Mouse (Mus musculus) intestine, postnatal 0 days (tissue): ENCODE measurements around the gene Orm2. TPM values are rescaled to one million over a fixed set of nuclear protein-coding genes. Genes with fewer than 3 reads are reported as not detected.
A peak's percentile ranks its signal among the peaks of the same experiment; 100 is the strongest.

Experiments used
- ATAC-seq: fragments of 200-750 bp; cut with Nextera tagmentation; 2 replicates; pipeline ENCODE4 v1.8.0; 2017; ENCODE audit warnings: mild to moderate bottlenecking, moderate TSS enrichment, moderate library complexity
- H3K27ac ChIP-seq: fragments of 300-500 bp; sonication (generic); 2 replicates; pipeline ENCODE4 v1.5.1; 2014; ENCODE audit warnings: mild to moderate bottlenecking, low read depth, low read length, moderate library complexity
- H3K27me3 ChIP-seq: fragments of 300-500 bp; sonication (generic); replicated peaks from 2 replicates; pipeline ENCODE4 v1.6.1; 2014; ENCODE audit warnings: low read length, mixed read lengths; ENCODE audit not compliant: control insufficient read depth, insufficient read depth
- H3K36me3 ChIP-seq: fragments of 300-500 bp; sonication (generic); 2 replicates; pipeline ENCODE4 v1.6.1; 2014; ENCODE audit warnings: mild to moderate bottlenecking, moderate library complexity; ENCODE audit not compliant: control insufficient read depth, insufficient read depth
- H3K4me1 ChIP-seq: fragments of 300-500 bp; sonication (generic); replicated peaks from 2 replicates; pipeline ENCODE4 v1.6.1; 2014; ENCODE audit warnings: antibody characterized with exemption, low read length, mixed read lengths; ENCODE audit not compliant: control insufficient read depth, insufficient read depth
- H3K4me2 ChIP-seq: fragments of 300-500 bp; sonication (generic); replicated peaks from 2 replicates; pipeline ENCODE4 v1.6.1; 2014; ENCODE audit warnings: low read depth, mild to moderate bottlenecking, moderate library complexity
- H3K4me3 ChIP-seq: fragments of 300-500 bp; sonication (generic); 2 replicates; pipeline ENCODE4 v1.5.1; 2014; ENCODE audit warnings: low read depth, low read length
- H3K9ac ChIP-seq: fragments of 300-500 bp; sonication (generic); 2 replicates; pipeline ENCODE4 v1.6.1; 2014; ENCODE audit warnings: mild to moderate bottlenecking, low read depth, low read length
- H3K9me3 ChIP-seq: fragments of 300-500 bp; sonication (generic); 2 replicates; pipeline ENCODE4 v1.6.1; 2016; ENCODE audit warnings: mixed run types; ENCODE audit not compliant: control insufficient read depth
- CTCF ChIP-seq: sonication (generic); IDR thresholded peaks from 2 replicates; pipeline ENCODE4 v1.5.1; 2016; ENCODE audit warnings: low read depth, mild to moderate bottlenecking, control low read depth, antibody characterized with exemption, moderate library complexity
- WGBS: fragments of 180-500 bp; shearing (Covaris S2); extraction: QIAGEN DNeasy Blood & Tissue Kit; methylation state at CpG from one replicate; pipeline ENCODE4 v1.1.7; 2014; 5-methylcytosine and 5-hydroxymethylcytosine counted together
- polyA plus RNA-seq: library from polyadenylated mRNA; unstranded; fragments of >200 nt; fragmentation: Nextera tagmentation; extraction: Ambion mirVana; gene quantifications from 2 replicates; pipeline ENCODE4 v1.2.1, GENCODE M21; 2015

Orm2 gene
- polyA plus RNA-seq, 1 experiment from 2014 or later, result not detected

DNA sequence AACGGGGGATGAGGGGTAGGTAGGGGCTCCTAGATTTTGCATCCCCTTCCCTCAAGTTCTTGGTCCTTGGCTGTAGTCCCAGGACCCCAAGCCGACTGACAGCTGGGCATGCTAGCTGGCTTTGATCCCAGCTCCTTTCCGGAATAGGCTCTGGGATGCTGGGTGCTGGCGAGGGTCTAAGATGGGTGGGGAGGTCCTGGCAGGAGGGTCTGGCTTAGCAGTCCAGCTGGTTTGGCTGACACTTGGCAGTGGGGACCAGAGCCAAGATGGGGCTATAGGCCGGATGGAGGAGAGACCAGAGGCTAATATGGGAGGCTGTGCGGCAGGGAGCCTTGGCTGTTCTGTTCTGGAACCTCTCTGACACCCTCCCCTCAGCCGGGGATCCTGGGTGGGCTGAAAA is 46.0 kb downstream of the Orm2 start:
- ATAC-seq, result no peak
- 53% methylated on average over 7 of the region's 7 CpGs for WGBS
- H3K9ac ChIP-seq, result no peak overlapping the region
- 0 out of 2 replicates have a peak, but pooled peaks cover 3% of the 10 kb centered on the region for H3K27me3 ChIP-seq
- H3K9me3 ChIP-seq, result no peaks in the 10 kb centered on the region
- no peaks in the 10 kb centered on the region for H3K36me3 ChIP-seq
- H3K4me1 ChIP-seq, result peaks cover 2% of the 10 kb centered on the region; the same call in 1 of the 2 replicates
- no peak for TF ChIP-seq CTCF
- peak overlapping the region; percentile 91 for H3K4me2 ChIP-seq
- H3K4me3 ChIP-seq, result no peak overlapping the region
- no peak overlapping the region for H3K27ac ChIP-seq

DNA sequence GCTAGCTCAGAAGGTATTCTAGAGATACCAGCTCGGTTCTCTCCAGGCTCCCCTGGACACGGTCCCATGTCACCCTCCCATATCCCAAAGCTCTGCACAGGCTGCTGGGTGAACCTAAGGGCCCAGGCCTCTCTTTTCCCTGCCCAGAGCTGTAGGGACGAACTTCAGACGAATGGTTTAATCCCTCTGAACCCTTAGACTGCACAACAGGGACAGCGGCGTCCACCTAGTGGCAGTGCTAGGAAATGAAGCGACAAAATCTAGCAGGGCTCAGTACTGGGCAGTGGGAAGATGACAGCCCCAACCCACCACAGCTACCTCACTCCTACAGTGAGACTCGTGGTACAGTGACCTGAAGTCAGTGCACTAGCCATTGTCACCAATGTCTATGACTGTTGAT is 46.4 kb downstream of the Orm2 start:
- WGBS, result 14% methylated on average over 8 of the region's 8 CpGs
- Histone ChIP-seq H3K4me3 (no peak overlapping the region), H3K27me3 (0 out of 2 replicates have a peak, but pooled peaks cover 3% of the 10 kb centered on the region), H3K9ac (no peak overlapping the region), H3K4me2 (peak overlapping the region; percentile 91), H3K27ac (no peak overlapping the region; the same call in 1 of the 2 replicates), H3K36me3 (no peaks in the 10 kb centered on the region), H3K9me3 (no peaks in the 10 kb centered on the region), H3K4me1 (peaks cover 2% of the 10 kb centered on the region; the same call in 1 of the 2 replicates)
- TF ChIP-seq CTCF, result peak; percentile 83
- ATAC-seq, result no peak

GRCm38 (mm10) chr4:63409317-63409907 is 47.2 kb downstream of the Orm2 start:
- Histone ChIP-seq H3K27ac (peak overlapping the region; percentile 50; the same call in 1 of the 2 replicates), H3K9me3 (no peaks in the 10 kb centered on the region), H3K4me1 (0 out of 2 replicates have a peak, but pooled peaks cover 2% of the 10 kb centered on the region), H3K36me3 (no peaks in the 10 kb centered on the region), H3K4me3 (peak overlapping the region; percentile 49), H3K4me2 (peak overlapping the region; percentile 91), H3K9ac (peak overlapping the region; percentile 31; the same call in 1 of the 2 replicates), H3K27me3 (0 out of 2 replicates have a peak, but pooled peaks cover 3% of the 10 kb centered on the region)
- WGBS, result 4% methylated on average over 18 of the region's 18 CpGs
- ATAC-seq, result no peak
- TF ChIP-seq CTCF, result no peak

- H3K9ac ChIP-seq, result peak overlapping the region; percentile 31; the same call in 1 of the 2 replicates
- peak overlapping the region; percentile 91 for H3K4me2 ChIP-seq
- TF ChIP-seq CTCF, result no peak; the same call in 1 of the 2 replicates
- H3K27me3 ChIP-seq, result 0 out of 2 replicates have a peak, but pooled peaks cover 3% of the 10 kb centered on the region
- peak; percentile 82 for ATAC-seq
- H3K36me3 ChIP-seq, result 0 out of 2 replicates have a peak, but pooled peaks cover 2% of the 10 kb centered on the region
- H3K9me3 ChIP-seq, result no peaks in the 10 kb centered on the region
- H3K27ac ChIP-seq, result peak overlapping the region; percentile 50; the same call in 1 of the 2 replicates
- H3K4me1 ChIP-seq, result 0 out of 2 replicates have a peak, but pooled peaks cover 2% of the 10 kb centered on the region
- under 1% methylated on average over 39 of the region's 39 CpGs for WGBS
- peak overlapping the region; percentile 49 for H3K4me3 ChIP-seq
These were observed 47.8 kb downstream of the Orm2 start for GRCm38 (mm10) chr4:63409908-63410582.

- H3K27ac ChIP-seq, result no peak overlapping the region
- no peak for TF ChIP-seq CTCF
- H3K4me1 ChIP-seq, result 0 out of 2 replicates have a peak, but pooled peaks cover 2% of the 10 kb centered on the region
- ATAC-seq, result peak; percentile 93
- 0 out of 2 replicates have a peak, but pooled peaks cover 3% of the 10 kb centered on the region for H3K27me3 ChIP-seq
- under 1% methylated on average over 19 of the region's 19 CpGs for WGBS
- no peak overlapping the region for H3K9ac ChIP-seq
- H3K4me2 ChIP-seq, result peak overlapping the region; percentile 91
- no peaks in the 10 kb centered on the region for H3K9me3 ChIP-seq
- 0 out of 2 replicates have a peak, but pooled peaks cover 2% of the 10 kb centered on the region for H3K36me3 ChIP-seq
- H3K4me3 ChIP-seq, result peak overlapping the region; percentile 49
These were observed 48.3 kb downstream of the Orm2 start for GRCm38 (mm10) chr4:63410583-63410934.

- Histone ChIP-seq H3K27me3 (0 out of 2 replicates have a peak, but pooled peaks cover 3% of the 10 kb centered on the region), H3K9ac (no peak overlapping the region), H3K4me1 (0 out of 2 replicates have a peak, but pooled peaks cover under 1% of the 10 kb centered on the region), H3K27ac (no peak overlapping the region), H3K9me3 (no peaks in the 10 kb centered on the region), H3K36me3 (0 out of 2 replicates have a peak, but pooled peaks cover 2% of the 10 kb centered on the region), H3K4me3 (no peak overlapping the region), H3K4me2 (no peak overlapping the region)
- ATAC-seq, result no peak
- 59% methylated on average over 5 of the region's 5 CpGs for WGBS
- TF ChIP-seq CTCF, result no peak
These were observed 49.0 kb downstream of the Orm2 start for GRCm38 (mm10) chr4:63411222-63411621.
